Mouse (Mus musculus) myocyte (in vitro differentiated cells): Measurements from ENCODE around the gene Trf.

Experiments
- E2F4 ChIP-seq: IDR thresholded peaks from one replicate; pipeline ENCODE4 v1.6.1; 2011; ENCODE audit warnings: mild to moderate bottlenecking, control low read depth, moderate library complexity; ENCODE audit not compliant: insufficient read depth
- MAX ChIP-seq: IDR thresholded peaks from one replicate; pipeline ENCODE4 v1.6.1; 2011; ENCODE audit warnings: low read depth, mild to moderate bottlenecking, control low read depth
- MYOD1 ChIP-seq, 3 experiments: IDR thresholded peaks; one replicate each; pipeline ENCODE4 v1.6.1; 2011; ENCODE audit warnings: control low read depth in 2 of 3, low read depth in 2 of 3, mild to moderate bottlenecking in 2 of 3, moderate library complexity in 1 of 3; ENCODE audit not compliant: insufficient read length in 2 of 3, control insufficient read depth in 1 of 3
- MYOG ChIP-seq, 3 experiments: IDR thresholded peaks; one replicate each; pipeline ENCODE4 v1.6.1; 2011; ENCODE audit warnings: control low read depth in 2 of 3, low read depth in 2 of 3, mild to moderate bottlenecking in 2 of 3; ENCODE audit not compliant: insufficient read length in 2 of 3, control insufficient read depth in 1 of 3, insufficient read depth in 1 of 3
- POLR2A ChIP-seq: IDR thresholded peaks from one replicate; pipeline ENCODE4 v1.6.1; 2011; ENCODE audit warnings: low read depth, mild to moderate bottlenecking, control low read depth, moderate library complexity; ENCODE audit not compliant: insufficient read length
- POLR2AphosphoS2 ChIP-seq: IDR thresholded peaks from one replicate; pipeline ENCODE4 v1.6.1; 2011; ENCODE audit warnings: low read depth, control low read depth; ENCODE audit not compliant: insufficient read length
- SRF ChIP-seq: IDR thresholded peaks from one replicate; pipeline ENCODE4 v1.6.1; 2011; ENCODE audit warnings: low read depth; ENCODE audit not compliant: control insufficient read depth, insufficient read length
- TCF12 ChIP-seq: IDR thresholded peaks from one replicate; pipeline ENCODE4 v1.6.1; 2011; ENCODE audit warnings: mild to moderate bottlenecking, control low read depth; ENCODE audit not compliant: poor library complexity, insufficient read depth, severe bottlenecking
- USF1 ChIP-seq: IDR thresholded peaks from one replicate; pipeline ENCODE4 v1.6.1; 2011; ENCODE audit warnings: low read depth, mild to moderate bottlenecking, control low read depth, moderate library complexity

- TF ChIP-seq MYOG (IDR thresholded peaks at IDR 0.05; ENCODE audit: control insufficient read depth in 1 of 3, insufficient read depth in 1 of 3, insufficient read length in 2 of 3, low read depth in 2 of 3) (no peak), POLR2A (no peak), SRF (no peak), MAX (no peak), MYOD1 (IDR thresholded peaks at IDR 0.05; ENCODE audit: control insufficient read depth in 1 of 3, insufficient read length in 2 of 3, low read depth in 2 of 3) (no peak), TCF12 (no peak), USF1 (no peak), E2F4 (no peak), POLR2AphosphoS2 (no peak)
These were observed 40.9 kb upstream of the Trf start for GRCm38 (mm10) chr9:103271104-103271503.
